Mouse (Mus musculus): Measurements from ENCODE around the gene Scaf1. TPM values are rescaled to one million over a fixed set of nuclear protein-coding genes. Genes with fewer than 3 reads are reported as not detected.

The Scaf1 gene
- polyA plus RNA-seq, 1 experiment from 2014 or later, result 37.0 TPM

Small RNA genes within 50 kb of the gene (microRNA-seq; reads per million reads assigned to microRNA genes)
- not detected for gene Mir7054

Other genes starting within 250 kb of the Scaf1 start
- gene Nup62, start 200.3 kb downstream of the Scaf1 start, polyA plus RNA-seq (2016; fragmentation: Nextera tagmentation; extraction: Ambion mirVana), result 90.9 and 93.3 TPM in 2 replicates
- gene Il4i1, start 200.0 kb downstream of the Scaf1 start, polyA plus RNA-seq (2016; fragmentation: Nextera tagmentation; extraction: Ambion mirVana), result 0.78 and 1.1 TPM in 2 replicates
- 2.6 and 2.7 TPM in 2 replicates for gene Atf5, start 199.7 kb downstream of the Scaf1 start, polyA plus RNA-seq (2016; fragmentation: Nextera tagmentation; extraction: Ambion mirVana)
- 105 and 108 TPM in 2 replicates for gene Akt1s1, start 167.4 kb downstream of the Scaf1 start, polyA plus RNA-seq (2016; fragmentation: Nextera tagmentation; extraction: Ambion mirVana)
- 60.0 and 61.2 TPM in 2 replicates for gene Tbc1d17, start 167.3 kb downstream of the Scaf1 start, polyA plus RNA-seq (2016; fragmentation: Nextera tagmentation; extraction: Ambion mirVana)
- gene Pnkp, start 159.2 kb downstream of the Scaf1 start, polyA plus RNA-seq (2016; fragmentation: Nextera tagmentation; extraction: Ambion mirVana), result 23.3 and 27.0 TPM in 2 replicates
- 308 and 321 TPM in 2 replicates for gene Ptov1, start 146.6 kb downstream of the Scaf1 start, polyA plus RNA-seq (2016; fragmentation: Nextera tagmentation; extraction: Ambion mirVana)
- 76.8 and 81.2 TPM in 2 replicates for gene Med25, start 123.7 kb downstream of the Scaf1 start, polyA plus RNA-seq (2016; fragmentation: Nextera tagmentation; extraction: Ambion mirVana)
- gene Fuz, start 120.3 kb downstream of the Scaf1 start, polyA plus RNA-seq (2016; fragmentation: Nextera tagmentation; extraction: Ambion mirVana), result 12.0 and 12.6 TPM in 2 replicates
- 74.5 and 77.2 TPM in 2 replicates for gene Ap2a1, start 86.9 kb downstream of the Scaf1 start, polyA plus RNA-seq (2016; fragmentation: Nextera tagmentation; extraction: Ambion mirVana)
- gene Tsks, start 73.2 kb downstream of the Scaf1 start, polyA plus RNA-seq (2016; fragmentation: Nextera tagmentation; extraction: Ambion mirVana), result 0.19 TPM in 1 of 2 replicates, not detected in the other
- gene Cpt1c, start 41.5 kb downstream of the Scaf1 start, polyA plus RNA-seq (2016; fragmentation: Nextera tagmentation; extraction: Ambion mirVana), result 10.7 and 11.5 TPM in 2 replicates
- 377 and 394 TPM in 2 replicates for gene Prmt1, start 29.8 kb downstream of the Scaf1 start, polyA plus RNA-seq (2016; fragmentation: Nextera tagmentation; extraction: Ambion mirVana)
- gene Irf3, start 18.7 kb downstream of the Scaf1 start, polyA plus RNA-seq (2016; fragmentation: Nextera tagmentation; extraction: Ambion mirVana), result 59.5 and 60.8 TPM in 2 replicates
- gene Bcl2l12, start 17.7 kb downstream of the Scaf1 start, polyA plus RNA-seq (2016; fragmentation: Nextera tagmentation; extraction: Ambion mirVana), result 42.1 and 42.5 TPM in 2 replicates
- gene Rras, start 1.6 kb upstream of the Scaf1 start, polyA plus RNA-seq (2016; fragmentation: Nextera tagmentation; extraction: Ambion mirVana), result 79.3 and 79.4 TPM in 2 replicates
- 7.1 and 7.2 TPM in 2 replicates for gene Prr12, start 36.5 kb upstream of the Scaf1 start, polyA plus RNA-seq (2016; fragmentation: Nextera tagmentation; extraction: Ambion mirVana)
- gene Nosip, start 46.1 kb upstream of the Scaf1 start, polyA plus RNA-seq (2016; fragmentation: Nextera tagmentation; extraction: Ambion mirVana), result 43.3 and 45.7 TPM in 2 replicates
- gene Prrg2, start 46.3 kb upstream of the Scaf1 start, polyA plus RNA-seq (2016; fragmentation: Nextera tagmentation; extraction: Ambion mirVana), result 13.6 and 14.0 TPM in 2 replicates
- 290 and 291 TPM in 2 replicates for gene Rcn3, start 75.9 kb upstream of the Scaf1 start, polyA plus RNA-seq (2016; fragmentation: Nextera tagmentation; extraction: Ambion mirVana)
- gene Fcgrt, start 87.5 kb upstream of the Scaf1 start, polyA plus RNA-seq (2016; fragmentation: Nextera tagmentation; extraction: Ambion mirVana), result 28.1 and 28.3 TPM in 2 replicates
- 1,003 and 1,022 TPM in 2 replicates for gene Rps11, start 108.1 kb upstream of the Scaf1 start, polyA plus RNA-seq (2016; fragmentation: Nextera tagmentation; extraction: Ambion mirVana)
- 868 and 880 TPM in 2 replicates for gene Rpl13a, start 112.4 kb upstream of the Scaf1 start, polyA plus RNA-seq (2016; fragmentation: Nextera tagmentation; extraction: Ambion mirVana)
- 0.22 and 0.50 TPM in 2 replicates for gene Gm45713, start 119.9 kb upstream of the Scaf1 start, polyA plus RNA-seq (2016; fragmentation: Nextera tagmentation; extraction: Ambion mirVana)
- gene Flt3l, start 120.1 kb upstream of the Scaf1 start, polyA plus RNA-seq (2016; fragmentation: Nextera tagmentation; extraction: Ambion mirVana), result 1.1 and 1.2 TPM in 2 replicates
- gene Pih1d1, start 137.9 kb upstream of the Scaf1 start, polyA plus RNA-seq (2016; fragmentation: Nextera tagmentation; extraction: Ambion mirVana), result 81.3 and 86.2 TPM in 2 replicates
- gene Aldh16a1, start 138.2 kb upstream of the Scaf1 start, polyA plus RNA-seq (2016; fragmentation: Nextera tagmentation; extraction: Ambion mirVana), result 34.9 and 39.6 TPM in 2 replicates
- 2.6 and 3.8 TPM in 2 replicates for gene Slc17a7, start 147.6 kb upstream of the Scaf1 start, polyA plus RNA-seq (2016; fragmentation: Nextera tagmentation; extraction: Ambion mirVana)
- gene Gfy, start 163.2 kb upstream of the Scaf1 start, polyA plus RNA-seq (2016; fragmentation: Nextera tagmentation; extraction: Ambion mirVana), result not detected in 2 replicates
- gene Pth2, start 164.6 kb upstream of the Scaf1 start, polyA plus RNA-seq (2016; fragmentation: Nextera tagmentation; extraction: Ambion mirVana), result 0.40 TPM in 1 of 2 replicates, not detected in the other
- 0.62 and 0.70 TPM in 2 replicates for gene Ccdc155, start 188.5 kb upstream of the Scaf1 start, polyA plus RNA-seq (2016; fragmentation: Nextera tagmentation; extraction: Ambion mirVana)
- 0.99 and 1.5 TPM in 2 replicates for gene Dkkl1, start 195.8 kb upstream of the Scaf1 start, polyA plus RNA-seq (2016; fragmentation: Nextera tagmentation; extraction: Ambion mirVana)
- gene Tead2, start 199.4 kb upstream of the Scaf1 start, polyA plus RNA-seq (2016; fragmentation: Nextera tagmentation; extraction: Ambion mirVana), result 131 and 138 TPM in 2 replicates
- gene Cd37, start 222.8 kb upstream of the Scaf1 start, polyA plus RNA-seq (2016; fragmentation: Nextera tagmentation; extraction: Ambion mirVana), result 1.2 and 1.4 TPM in 2 replicates
- gene Slc6a16, start 224.7 kb upstream of the Scaf1 start, polyA plus RNA-seq (2016; fragmentation: Nextera tagmentation; extraction: Ambion mirVana), result 0.37 TPM in 2 replicates

All from heart, embryonic 12.5 days (tissue).